Mouse (Mus musculus) urinary bladder, postnatal 36 days (tissue): ENCODE data around the gene Kcng3.

Source experiments
- DNase-seq, 2 experiments: peaks; one replicate each; pipeline ENCODE4 v3.0.0; 2022; ENCODE audit warnings: low spot score in 2 of 2, mixed read lengths in 1 of 2

Kcng3 gene

GRCm38 (mm10) chr17:83554997-83555396 lies 76.7 kb downstream of the Kcng3 start:
- DNase-seq: no peak

GRCm38 (mm10) chr17:83548501-83549233 lies 83.0 kb downstream of the Kcng3 start:
- DNase-seq: no peak

- DNase-seq: no peak
Measured at GRCm38 (mm10) chr17:83547145-83547544, 84.5 kb downstream of the Kcng3 start.

- no peak for DNase-seq
Measured at GRCm38 (mm10) chr17:83545756-83546742, 85.6 kb downstream of the Kcng3 start.

GRCm38 (mm10) chr17:83545259-83545658 lies 86.4 kb downstream of the Kcng3 start:
- no peak for DNase-seq

GRCm38 (mm10) chr17:83542424-83542823 lies 89.3 kb downstream of the Kcng3 start:
- DNase-seq: no peak

- no peak for DNase-seq
Measured at GRCm38 (mm10) chr17:83539262-83540037, 92.2 kb downstream of the Kcng3 start.

- DNase-seq: no peak
Measured at GRCm38 (mm10) chr17:83538694-83539093, 93.0 kb downstream of the Kcng3 start.

GRCm38 (mm10) chr17:83538141-83538540 lies 93.6 kb downstream of the Kcng3 start:
- no peak for DNase-seq
